Mouse (Mus musculus) forebrain, embryonic 16.5 days (tissue): ENCODE measurements at regions not wholly inside any gene's neighbourhood (a gene's known extent, or its start where the extent isn't known, plus 50 kb on each side); places are given as distances from the start of the nearest gene placed in this dataset.

Source experiments
- ATAC-seq: fragments of 200-750 bp; cut with Nextera tagmentation; 2 replicates; pipeline ENCODE4 v1.8.0; 2017; ENCODE audit warnings: mild to moderate bottlenecking, moderate library complexity
- H3K27ac ChIP-seq: fragments of 300-500 bp; sonication (generic); 2 replicates; pipeline ENCODE4 v1.5.1; 2014; ENCODE audit warnings: low read length, control low read depth
- H3K27me3 ChIP-seq: fragments of 300-500 bp; sonication (generic); replicated peaks from 2 replicates; pipeline ENCODE4 v1.6.1; 2014; ENCODE audit warnings: low read length; ENCODE audit not compliant: control insufficient read depth, insufficient read depth
- H3K36me3 ChIP-seq: fragments of 300-500 bp; sonication (generic); 2 replicates; pipeline ENCODE4 v1.6.1; 2014; ENCODE audit not compliant: control insufficient read depth, insufficient read depth
- H3K4me1 ChIP-seq: fragments of 300-500 bp; sonication (generic); replicated peaks from 2 replicates; pipeline ENCODE4 v1.6.1; 2014; ENCODE audit warnings: low read length; ENCODE audit not compliant: control insufficient read depth, insufficient read depth
- H3K4me2 ChIP-seq: fragments of 300-500 bp; sonication (generic); 2 replicates; pipeline ENCODE4 v1.6.1; 2014; ENCODE audit warnings: mild to moderate bottlenecking, low read length, control low read depth
- H3K4me3 ChIP-seq: fragments of 300-500 bp; sonication (generic); replicated peaks from 2 replicates; pipeline ENCODE4 v1.5.1; 2014; ENCODE audit warnings: mild to moderate bottlenecking, low read length, control low read depth
- H3K9ac ChIP-seq: fragments of 300-500 bp; sonication (generic); replicated peaks from 2 replicates; pipeline ENCODE4 v1.6.1; 2014; ENCODE audit warnings: low read depth, low read length, control low read depth
- H3K9me3 ChIP-seq: fragments of 300-500 bp; sonication (generic); 2 replicates; pipeline ENCODE4 v1.6.1; 2016; ENCODE audit warnings: low read length; ENCODE audit not compliant: control insufficient read depth
- WGBS: fragments of 180-500 bp; shearing (Covaris S2); extraction: QIAGEN DNeasy Blood & Tissue Kit; methylation state at CpG from one replicate; pipeline ENCODE4 v1.1.7; 2014; 5-methylcytosine and 5-hydroxymethylcytosine counted together

DNA sequence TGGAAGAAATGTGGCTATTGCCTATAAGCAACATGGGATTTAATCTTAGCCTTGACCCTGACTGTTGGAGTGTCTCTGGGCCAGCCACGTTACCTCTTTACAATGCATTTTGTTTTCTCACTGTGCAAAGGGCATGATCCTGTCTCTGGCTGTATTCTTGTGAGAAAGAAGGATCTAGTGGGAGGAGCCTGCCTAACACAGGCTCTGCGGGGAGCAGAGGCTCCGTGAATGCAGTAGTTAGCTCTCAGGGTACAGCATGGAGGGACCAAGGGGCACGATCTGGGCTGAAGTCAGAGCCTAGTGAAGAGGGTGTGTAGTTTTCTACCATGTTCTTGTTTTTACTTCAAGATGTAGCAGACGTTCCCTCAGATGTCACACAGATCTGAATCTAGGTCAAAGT is 395.8 kb upstream of the Fam92a start:
- H3K9me3 ChIP-seq = no peaks in the 10 kb centered on the region
- peak; percentile 40; the same call in 1 of the 2 replicates for ATAC-seq
- no peak overlapping the region for H3K4me3 ChIP-seq
- no peak overlapping the region for H3K27ac ChIP-seq
- no peaks in the 10 kb centered on the region for H3K27me3 ChIP-seq
- H3K4me1 ChIP-seq = no peaks in the 10 kb centered on the region
- H3K4me2 ChIP-seq = no peak overlapping the region
- no peak overlapping the region for H3K9ac ChIP-seq
- 15% methylated on average over 5 of the region's 5 CpGs for WGBS
- H3K36me3 ChIP-seq = no peaks in the 10 kb centered on the region

DNA sequence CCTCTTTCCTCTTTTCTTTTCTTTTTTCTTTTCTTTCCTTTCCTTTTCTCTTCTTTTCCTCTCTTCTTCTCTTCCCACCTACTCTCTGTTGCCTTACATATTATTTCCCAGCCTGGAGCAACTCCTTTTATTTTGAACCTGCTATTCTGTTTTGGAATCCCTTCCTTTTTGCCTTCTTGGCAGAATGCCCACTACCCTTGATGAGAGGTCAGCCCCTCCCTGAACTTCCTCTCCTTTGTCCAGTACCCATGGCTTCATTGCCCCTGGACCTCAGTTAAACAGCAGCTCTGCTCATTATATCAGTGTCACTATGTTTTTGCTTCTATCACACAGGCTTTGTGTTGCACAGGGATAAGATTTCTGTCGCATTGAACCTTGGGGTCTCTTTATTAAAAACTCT is 391.2 kb upstream of the Fam92a start:
- Histone ChIP-seq H3K9me3 (no peaks in the 10 kb centered on the region), H3K27me3 (no peaks in the 10 kb centered on the region), H3K27ac (no peak overlapping the region), H3K36me3 (no peaks in the 10 kb centered on the region), H3K9ac (no peak overlapping the region), H3K4me3 (no peak overlapping the region), H3K4me2 (no peak overlapping the region), H3K4me1 (peaks cover 8% of the 10 kb centered on the region)
- WGBS = 24% methylated on average over 1 of the region's 1 CpGs
- no peak for ATAC-seq

DNA sequence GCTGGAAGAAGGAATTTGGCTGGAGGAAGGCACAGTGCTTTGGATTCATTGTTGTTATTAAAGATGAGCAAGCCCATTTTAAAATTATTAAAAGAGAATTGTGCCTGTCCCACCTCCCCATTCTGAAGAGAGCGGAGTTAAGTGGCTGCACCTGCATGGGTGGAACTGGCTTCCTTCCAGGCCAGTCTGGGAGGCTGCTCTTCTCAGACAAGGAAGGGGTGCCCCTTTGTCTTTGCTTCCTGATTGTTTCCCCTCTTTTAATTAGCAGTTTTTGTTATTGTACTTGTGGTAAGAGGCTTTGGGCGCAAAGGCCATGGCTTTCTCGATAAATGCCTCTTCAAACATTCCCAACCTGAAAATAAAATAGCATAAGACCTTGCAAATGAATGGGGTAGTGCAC is 388.7 kb upstream of the Fam92a start:
- H3K4me2 ChIP-seq = no peak overlapping the region
- no peak for ATAC-seq
- no peaks in the 10 kb centered on the region for H3K9me3 ChIP-seq
- no peaks in the 10 kb centered on the region for H3K36me3 ChIP-seq
- no peak overlapping the region for H3K9ac ChIP-seq
- WGBS = 16% methylated on average over 3 of the region's 3 CpGs
- H3K4me1 ChIP-seq = peaks cover 8% of the 10 kb centered on the region
- no peak overlapping the region for H3K4me3 ChIP-seq
- no peaks in the 10 kb centered on the region for H3K27me3 ChIP-seq
- no peak overlapping the region for H3K27ac ChIP-seq

DNA sequence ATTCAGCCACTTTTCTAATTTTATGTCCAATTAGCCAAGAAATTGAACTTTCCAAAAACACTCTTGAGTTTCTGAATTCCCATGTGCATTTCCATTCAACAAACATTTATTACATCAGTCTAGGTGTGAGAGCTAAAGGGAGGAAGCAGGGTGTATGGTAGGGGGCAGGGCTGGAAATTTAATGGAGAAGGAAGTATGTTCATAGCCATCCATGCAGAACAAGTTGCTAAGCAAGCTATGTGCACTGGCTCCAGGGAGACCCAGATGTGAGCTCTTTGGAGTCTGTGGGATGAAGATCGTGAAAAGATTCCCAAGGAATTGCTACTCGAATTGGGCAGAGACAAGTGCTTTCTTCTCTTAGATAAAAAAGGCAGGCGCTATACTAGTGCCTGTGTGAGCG is 388.2 kb upstream of the Fam92a start:
- Histone ChIP-seq H3K36me3 (no peaks in the 10 kb centered on the region), H3K4me3 (no peak overlapping the region), H3K4me2 (no peak overlapping the region), H3K9me3 (no peaks in the 10 kb centered on the region), H3K4me1 (peaks cover 8% of the 10 kb centered on the region), H3K27ac (no peak overlapping the region), H3K9ac (no peak overlapping the region), H3K27me3 (no peaks in the 10 kb centered on the region)
- no peak for ATAC-seq
- WGBS = 51% methylated on average over 4 of the region's 4 CpGs

DNA sequence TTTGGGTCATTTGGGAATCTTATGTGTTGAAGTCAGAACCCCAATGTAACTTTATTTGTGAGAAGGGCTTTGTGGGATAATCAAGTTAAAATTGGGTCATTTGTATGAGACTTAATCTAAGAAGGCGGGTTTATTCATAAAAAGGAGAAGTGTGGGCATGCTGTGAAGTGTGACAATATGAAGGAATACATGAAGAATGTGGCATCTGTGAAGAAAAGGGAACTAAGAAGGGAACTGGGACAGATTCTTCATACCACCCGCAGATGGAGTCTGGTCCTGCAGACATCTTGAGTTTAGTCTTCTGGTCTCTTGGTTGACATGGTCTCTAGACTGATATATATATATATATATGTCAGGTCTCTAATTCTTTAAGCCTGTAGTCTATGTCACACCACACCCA is 385.3 kb upstream of the Fam92a start:
- no peak overlapping the region for H3K9ac ChIP-seq
- H3K27ac ChIP-seq = no peak overlapping the region
- H3K4me3 ChIP-seq = no peak overlapping the region
- H3K36me3 ChIP-seq = no peaks in the 10 kb centered on the region
- ATAC-seq = no peak
- 91% methylated on average over 2 of the region's 2 CpGs for WGBS
- H3K4me2 ChIP-seq = no peak overlapping the region
- no peaks in the 10 kb centered on the region for H3K9me3 ChIP-seq
- H3K27me3 ChIP-seq = no peaks in the 10 kb centered on the region
- peaks cover 8% of the 10 kb centered on the region for H3K4me1 ChIP-seq

DNA sequence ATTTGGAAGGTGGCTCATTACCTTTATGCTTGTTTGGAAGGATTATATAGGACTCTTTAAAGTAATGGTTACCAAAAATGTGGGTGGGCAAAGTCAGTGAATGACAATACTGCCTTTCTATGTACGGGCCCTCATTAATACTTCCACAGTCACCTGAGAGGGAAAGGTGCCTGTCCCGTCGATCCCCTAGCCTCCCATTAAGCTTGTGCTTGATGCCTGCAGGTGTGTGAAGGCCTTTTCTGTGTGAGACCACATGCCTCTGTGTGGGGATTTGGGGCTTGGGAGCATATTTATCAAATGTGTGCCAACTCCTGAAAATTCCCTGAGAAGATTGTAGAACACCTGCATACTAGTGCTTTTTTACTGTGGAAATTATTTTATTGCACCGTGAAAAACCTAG is 377.4 kb upstream of the Fam92a start:
- Histone ChIP-seq H3K9me3 (no peaks in the 10 kb centered on the region), H3K27me3 (no peaks in the 10 kb centered on the region), H3K9ac (no peak overlapping the region), H3K4me3 (no peak overlapping the region), H3K36me3 (no peaks in the 10 kb centered on the region), H3K27ac (no peak overlapping the region), H3K4me2 (no peak overlapping the region), H3K4me1 (no peaks in the 10 kb centered on the region)
- ATAC-seq = no peak
- 90% methylated on average over 4 of the region's 4 CpGs for WGBS

DNA sequence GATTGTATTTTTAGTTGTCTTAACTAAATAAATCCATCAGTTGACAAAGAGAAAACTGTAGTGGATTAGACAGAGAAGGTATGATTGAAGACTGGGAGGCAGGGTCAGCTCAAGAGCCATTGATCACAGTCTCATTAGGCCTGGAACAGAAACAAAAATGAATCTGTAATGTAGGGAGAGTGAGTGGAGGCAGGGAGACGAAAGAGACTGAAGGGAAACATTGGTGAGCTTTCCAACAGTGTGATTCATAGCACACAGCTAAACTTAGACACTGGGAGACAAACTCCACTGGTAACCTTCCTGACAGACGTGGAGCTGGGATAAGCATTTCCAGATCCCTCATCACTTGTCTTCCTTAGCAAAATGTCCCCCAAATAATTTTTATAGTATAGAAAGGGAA is 372.1 kb upstream of the Fam92a start:
- no peak overlapping the region for H3K4me3 ChIP-seq
- H3K4me2 ChIP-seq = no peak overlapping the region
- peaks cover 9% of the 10 kb centered on the region for H3K4me1 ChIP-seq
- no peak overlapping the region for H3K27ac ChIP-seq
- H3K9me3 ChIP-seq = no peaks in the 10 kb centered on the region
- ATAC-seq = no peak
- WGBS = 43% methylated on average over 2 of the region's 2 CpGs
- H3K9ac ChIP-seq = no peak overlapping the region
- H3K27me3 ChIP-seq = no peaks in the 10 kb centered on the region
- H3K36me3 ChIP-seq = no peaks in the 10 kb centered on the region

DNA sequence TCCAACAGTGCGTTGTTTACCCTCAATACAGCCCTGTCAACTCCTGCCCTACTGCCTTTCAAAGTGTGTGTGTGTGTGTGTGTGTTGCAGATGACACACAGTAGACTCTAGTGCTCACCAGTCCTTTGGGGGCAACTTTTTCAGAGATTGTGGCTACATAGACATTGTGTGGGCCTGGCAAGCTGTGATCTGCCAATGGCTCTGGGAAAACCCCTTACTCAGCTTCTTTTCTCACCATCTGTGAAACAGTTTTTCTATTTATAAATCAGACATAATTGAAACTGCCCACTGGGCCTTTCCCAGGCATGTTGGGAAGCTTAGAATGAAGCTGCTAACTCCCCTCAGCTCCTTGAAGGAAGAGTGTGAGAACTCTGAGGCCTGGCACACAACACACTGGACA is 369.7 kb upstream of the Fam92a start:
- Histone ChIP-seq H3K9ac (no peak overlapping the region), H3K4me1 (peaks cover 17% of the 10 kb centered on the region), H3K27ac (no peak overlapping the region), H3K36me3 (no peaks in the 10 kb centered on the region), H3K4me3 (no peak overlapping the region), H3K9me3 (no peaks in the 10 kb centered on the region), H3K27me3 (no peaks in the 10 kb centered on the region), H3K4me2 (no peak overlapping the region)
- no peak for ATAC-seq
- WGBS = 74% methylated on average over 1 of the region's 1 CpGs

DNA sequence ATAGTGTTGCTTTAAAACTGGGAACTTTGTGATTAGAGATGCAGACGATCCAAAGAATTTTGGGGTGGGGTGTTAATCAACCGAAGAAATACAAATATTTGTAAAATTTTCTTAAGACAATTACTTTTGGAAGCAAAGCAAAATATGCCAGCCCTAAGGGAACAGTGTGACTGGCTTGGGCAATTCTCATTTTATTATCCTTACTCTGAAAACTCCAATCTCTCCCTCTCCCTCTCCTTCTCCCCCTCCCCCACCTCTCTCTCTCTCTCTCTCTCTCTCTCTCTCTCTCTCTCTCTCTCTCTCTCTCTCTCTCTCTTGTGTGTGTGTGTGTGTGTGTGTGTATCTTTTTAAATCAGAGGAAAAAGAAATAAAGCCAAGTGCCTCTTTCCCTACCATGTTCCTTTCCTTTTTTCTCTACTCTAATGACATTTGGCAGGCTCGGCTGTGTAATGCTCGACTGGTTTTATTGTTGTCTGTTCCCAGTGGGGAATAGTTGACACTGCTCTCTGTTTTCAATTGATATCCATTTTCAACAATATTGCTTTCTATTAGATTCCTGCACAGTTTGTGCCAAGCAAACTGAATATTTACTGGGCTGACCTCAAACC is 367.5 kb upstream of the Fam92a start:
- Histone ChIP-seq H3K4me2 (peak overlapping the region; percentile 51), H3K9me3 (no peaks in the 10 kb centered on the region), H3K4me3 (no peak overlapping the region; the same call in 1 of the 2 replicates), H3K36me3 (no peaks in the 10 kb centered on the region), H3K4me1 (peaks cover 23% of the 10 kb centered on the region), H3K9ac (peak overlapping the region; percentile 60), H3K27me3 (no peaks in the 10 kb centered on the region), H3K27ac (peak overlapping the region; percentile 82)
- 11% methylated on average over 4 of the region's 4 CpGs for WGBS
- peak; percentile 63 for ATAC-seq

DNA sequence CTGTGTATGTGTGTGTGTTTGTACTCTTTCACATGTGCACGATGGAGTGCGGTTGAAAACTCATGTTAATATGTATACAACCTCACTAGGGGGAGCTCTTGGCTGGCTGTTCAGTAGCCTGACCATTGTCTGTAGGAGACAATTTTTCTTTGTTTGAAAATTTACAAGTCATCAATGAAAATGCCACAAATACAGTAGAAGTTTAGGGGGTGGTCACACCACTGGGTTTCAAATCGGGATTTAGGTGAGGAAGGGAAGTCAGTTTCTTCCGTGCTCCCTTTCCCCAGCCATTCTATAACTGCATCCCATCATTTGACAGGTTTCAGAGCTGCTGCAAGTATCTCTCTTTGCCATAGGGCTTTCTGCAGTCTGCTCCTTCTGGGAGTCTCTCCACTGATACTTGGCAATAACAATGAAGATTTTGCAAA is 366.9 kb upstream of the Fam92a start:
- peak; percentile 82 for ATAC-seq
- H3K27me3 ChIP-seq = no peaks in the 10 kb centered on the region
- peak overlapping the region; percentile 29 for H3K4me3 ChIP-seq
- H3K27ac ChIP-seq = peak overlapping the region; percentile 82
- H3K4me2 ChIP-seq = peak overlapping the region; percentile 51
- H3K9ac ChIP-seq = peak overlapping the region; percentile 60
- no peaks in the 10 kb centered on the region for H3K36me3 ChIP-seq
- H3K4me1 ChIP-seq = peaks cover 25% of the 10 kb centered on the region
- no peaks in the 10 kb centered on the region for H3K9me3 ChIP-seq
- 3% methylated on average over 4 of the region's 4 CpGs for WGBS
